Mouse (Mus musculus): ENCODE results near the gene Lgals9.
A peak's percentile ranks its signal among the peaks of the same experiment; 100 is the strongest.

Gene Lgals9

DNA sequence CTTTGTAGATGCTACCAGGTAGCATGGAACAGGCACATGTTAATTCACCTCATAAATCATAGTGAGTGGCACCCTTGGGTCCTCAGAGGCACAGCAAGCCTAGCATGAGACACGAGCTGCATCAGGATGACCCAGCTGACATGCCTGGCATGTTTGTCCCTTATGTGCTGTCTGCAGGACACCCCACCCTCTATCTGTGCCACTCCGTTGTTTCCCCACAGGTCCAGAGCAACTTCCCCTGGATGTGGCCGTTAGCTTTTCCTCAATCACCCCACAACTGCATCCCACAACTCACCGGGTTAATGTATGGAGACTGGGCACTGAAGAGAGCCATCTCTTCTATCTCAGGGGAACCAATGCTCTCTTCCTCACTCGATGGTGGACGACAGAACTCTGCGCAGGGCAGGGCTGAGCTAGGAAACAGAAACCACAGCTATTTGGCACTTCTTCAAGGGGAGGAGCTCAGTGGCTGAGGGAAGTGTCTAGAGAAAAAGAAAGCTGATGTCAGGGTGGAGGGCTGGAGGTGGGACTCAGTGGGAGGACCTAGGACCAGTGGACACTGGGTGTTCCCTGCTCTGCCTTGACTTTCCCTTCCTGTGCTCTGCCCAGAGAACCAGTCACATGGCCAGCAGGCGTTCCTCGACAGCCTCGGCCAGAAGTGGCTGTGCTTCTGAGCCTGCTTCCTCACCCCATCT, at the start of gene Lgals9:
TSS of gene Lgals9 (minus strand) at position 464 of the 695 bp plus-strand sequence.
- ATAC-seq (ENCODE audit: insufficient number of reproducible peaks, low FRiP score, low TSS enrichment) = no peak

- ATAC-seq (ENCODE audit: insufficient number of reproducible peaks, low FRiP score, low TSS enrichment) = no peak
These were observed 48.9 kb upstream of the Lgals9 start for GRCm38 (mm10) chr11:79033636-79034035.

DNA sequence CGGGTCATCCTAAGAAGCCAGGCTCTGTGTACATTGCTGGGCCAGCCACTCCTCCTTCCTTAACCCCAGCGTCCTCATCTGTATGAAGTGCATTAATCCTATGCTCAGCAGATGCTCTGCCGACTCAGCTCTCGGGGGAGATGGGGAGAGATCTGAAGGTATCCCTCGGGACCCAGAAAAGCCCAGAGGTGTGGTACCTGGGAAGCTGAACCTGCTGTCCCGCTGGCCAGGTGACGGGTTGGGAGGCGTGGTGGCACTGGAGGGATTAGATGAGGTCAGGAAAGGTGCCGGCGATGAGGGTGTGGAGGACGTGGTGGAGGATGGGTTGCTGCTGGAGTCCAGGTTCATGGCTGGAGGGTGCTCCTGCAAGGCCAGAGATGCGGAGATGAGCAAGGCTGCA, 48.3 kb upstream of the Lgals9 start:
- ATAC-seq (ENCODE audit: insufficient number of reproducible peaks, low FRiP score, low TSS enrichment) = no peak

DNA sequence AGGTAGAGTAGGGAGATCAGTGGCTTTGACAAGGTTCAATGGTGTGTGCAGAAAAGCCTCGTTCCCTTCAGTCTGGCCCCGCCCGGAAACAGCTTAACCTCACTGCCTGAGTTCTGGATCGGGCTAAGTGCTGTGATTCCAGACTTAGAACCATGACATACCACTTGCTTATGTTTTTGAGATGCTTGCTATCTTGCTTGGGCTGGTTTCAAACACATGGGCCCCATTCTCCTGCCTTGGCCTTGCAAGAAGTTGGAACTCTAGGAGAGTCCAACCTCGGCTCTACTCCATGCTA, 46.7 kb upstream of the Lgals9 start:
- no peak for ATAC-seq (ENCODE audit: insufficient number of reproducible peaks, low FRiP score, low TSS enrichment)

DNA sequence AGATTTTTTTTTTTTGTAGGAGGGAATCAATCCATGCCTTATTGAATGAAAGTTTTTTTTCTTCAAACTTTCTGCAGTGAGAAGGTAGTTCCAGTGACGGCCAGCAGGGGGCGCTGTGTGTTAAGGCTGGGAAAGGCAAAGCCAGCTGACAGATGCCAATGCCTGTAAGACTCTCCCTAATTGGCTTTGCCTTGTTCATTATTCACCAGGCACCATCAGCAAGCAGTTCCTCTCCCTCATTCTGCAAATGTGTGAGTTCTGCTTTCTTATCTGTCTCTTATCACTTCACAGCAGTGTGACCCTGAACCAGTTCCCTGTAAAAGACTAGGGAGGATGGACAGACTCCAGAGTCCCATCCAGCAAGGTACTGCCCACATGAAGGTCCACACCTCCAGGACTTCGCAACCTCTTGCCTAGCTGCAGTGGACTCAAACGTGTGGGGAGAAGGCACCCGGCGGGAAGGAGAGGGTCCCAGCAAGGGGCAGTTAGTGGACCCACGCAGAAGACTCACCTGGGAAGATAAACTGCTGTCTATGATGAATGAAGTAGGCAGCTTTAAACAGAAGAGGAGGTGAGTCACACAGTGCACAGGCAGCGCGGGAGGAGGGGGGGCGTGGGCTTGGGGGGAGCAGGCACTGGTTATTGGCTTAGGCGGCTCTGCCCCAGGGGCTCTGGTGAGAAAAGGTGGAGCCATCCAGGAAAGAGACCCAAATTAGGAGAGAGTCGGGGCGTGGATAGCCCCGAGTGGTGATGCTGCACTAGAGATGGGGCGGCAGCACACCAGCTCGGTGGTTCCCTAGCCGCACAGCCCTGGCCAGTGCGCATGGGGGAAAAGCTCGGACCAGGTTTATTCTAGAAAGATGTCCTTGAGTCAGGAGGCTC, 46.1 kb upstream of the Lgals9 start:
- peak; percentile 43; the same call in 1 of the 2 replicates for ATAC-seq (ENCODE audit: insufficient number of reproducible peaks, low FRiP score, low TSS enrichment)

DNA sequence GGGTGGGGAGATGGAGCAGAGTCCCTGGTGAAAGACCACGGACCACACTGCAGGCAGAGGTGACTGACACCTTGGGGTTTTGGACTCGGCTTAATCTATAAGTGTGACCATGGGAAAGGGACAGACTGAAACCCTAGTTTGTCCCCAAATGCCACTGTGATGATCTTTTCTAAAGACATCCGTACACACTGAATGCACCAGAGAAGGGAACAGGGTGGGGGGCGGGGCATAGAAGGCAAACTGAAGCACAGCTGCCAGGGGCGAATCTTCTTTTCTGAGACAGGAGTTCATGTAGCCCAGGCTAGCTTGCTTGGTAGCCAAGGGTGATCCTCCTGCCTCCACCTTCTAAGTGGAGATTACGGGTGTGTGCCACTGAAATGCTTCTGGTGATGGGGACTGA, 39.0 kb upstream of the Lgals9 start:
- no peak for ATAC-seq (ENCODE audit: insufficient number of reproducible peaks, low FRiP score, low TSS enrichment)

- no peak for ATAC-seq (ENCODE audit: insufficient number of reproducible peaks, low FRiP score, low TSS enrichment)
These were observed 38.6 kb upstream of the Lgals9 start for GRCm38 (mm10) chr11:79023342-79023741.

DNA sequence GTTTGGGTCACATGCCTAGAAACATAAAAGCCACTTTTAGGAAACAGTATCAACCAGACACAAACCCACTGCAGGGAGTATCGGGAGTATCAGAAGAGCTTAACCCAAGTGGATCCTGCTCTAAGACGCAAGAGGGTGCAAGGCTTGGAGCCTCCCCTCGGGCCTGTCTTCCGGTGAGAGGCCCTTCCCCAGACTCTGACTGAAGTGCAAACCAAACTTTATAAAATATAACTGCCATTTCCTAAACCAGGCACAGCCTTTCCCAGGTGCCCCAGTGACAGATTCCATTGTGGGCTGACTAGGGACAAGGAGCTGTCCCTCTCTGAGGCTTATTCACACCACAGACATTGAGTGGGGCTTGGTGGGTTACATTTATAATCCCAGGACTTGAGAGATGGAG, 38.1 kb upstream of the Lgals9 start:
- ATAC-seq (ENCODE audit: insufficient number of reproducible peaks, low FRiP score, low TSS enrichment) = no peak

DNA sequence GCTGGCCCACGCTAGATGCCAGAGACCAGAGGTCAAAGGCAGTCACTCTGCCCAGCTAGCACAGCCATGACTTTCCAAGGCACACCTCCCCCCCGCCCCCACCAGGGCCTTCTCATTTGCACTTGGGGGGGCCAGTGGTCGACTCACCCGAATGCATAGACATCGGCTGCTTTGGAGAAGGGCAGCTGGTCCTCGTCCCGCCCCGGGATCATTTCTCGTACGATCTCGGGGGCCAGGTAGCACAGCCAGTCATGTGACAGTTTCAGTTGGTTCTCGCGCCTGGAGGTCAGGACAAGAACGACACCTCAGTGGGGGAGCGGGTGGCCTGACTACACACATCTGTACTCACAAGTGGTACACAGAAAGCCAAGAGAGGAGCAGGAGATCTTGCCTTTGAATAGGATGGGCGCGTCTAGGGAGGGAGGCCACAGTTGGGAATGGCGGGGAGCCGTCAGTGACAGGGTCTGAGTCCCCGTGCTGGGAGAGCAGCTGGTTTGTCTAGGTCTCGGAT, 35.8 kb upstream of the Lgals9 start:
- no peak for ATAC-seq (ENCODE audit: insufficient number of reproducible peaks, low FRiP score, low TSS enrichment)

GRCm38 (mm10) chr11:79019839-79020534, 35.2 kb upstream of the Lgals9 start:
- no peak for ATAC-seq (ENCODE audit: insufficient number of reproducible peaks, low FRiP score, low TSS enrichment)

- ATAC-seq (ENCODE audit: insufficient number of reproducible peaks, low FRiP score, low TSS enrichment) = 0 out of 2 replicates have a peak, but pooled peaks have one; percentile 8
These were observed 34.4 kb upstream of the Lgals9 start for GRCm38 (mm10) chr11:79018954-79019704.

GRCm38 (mm10) chr11:79017161-79017606, 32.4 kb upstream of the Lgals9 start:
- ATAC-seq (ENCODE audit: insufficient number of reproducible peaks, low FRiP score, low TSS enrichment) = no peak

GRCm38 (mm10) chr11:79016236-79016635, 31.5 kb upstream of the Lgals9 start:
- no peak for ATAC-seq (ENCODE audit: insufficient number of reproducible peaks, low FRiP score, low TSS enrichment)

DNA sequence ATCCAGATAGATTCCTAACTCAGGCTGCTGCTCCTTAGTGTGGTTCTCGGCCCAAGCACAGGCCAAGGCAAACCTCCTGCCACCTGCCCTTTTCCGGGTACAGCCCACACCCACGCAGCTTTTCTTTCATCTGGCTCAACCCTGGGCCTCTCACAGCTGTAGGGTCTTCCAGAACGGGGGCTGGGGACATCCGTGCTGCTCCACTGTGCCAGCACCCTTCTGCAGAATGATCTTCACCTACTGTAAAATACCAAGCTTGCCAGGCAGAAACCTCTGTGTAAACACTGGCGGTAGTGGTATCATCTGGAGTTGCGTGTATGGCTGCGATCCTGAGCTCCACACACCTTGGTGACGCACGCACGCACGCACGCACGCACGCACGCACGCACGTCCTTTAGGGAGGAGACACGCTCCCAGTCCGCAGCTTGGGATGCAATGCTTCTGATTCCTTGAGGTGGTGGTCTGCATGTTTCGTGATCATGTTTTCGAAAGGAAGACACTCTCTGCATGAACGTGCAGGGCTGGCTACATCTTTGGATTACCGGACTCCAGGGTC, 31.0 kb upstream of the Lgals9 start:
- ATAC-seq (ENCODE audit: insufficient number of reproducible peaks, low FRiP score, low TSS enrichment) = no peak

DNA sequence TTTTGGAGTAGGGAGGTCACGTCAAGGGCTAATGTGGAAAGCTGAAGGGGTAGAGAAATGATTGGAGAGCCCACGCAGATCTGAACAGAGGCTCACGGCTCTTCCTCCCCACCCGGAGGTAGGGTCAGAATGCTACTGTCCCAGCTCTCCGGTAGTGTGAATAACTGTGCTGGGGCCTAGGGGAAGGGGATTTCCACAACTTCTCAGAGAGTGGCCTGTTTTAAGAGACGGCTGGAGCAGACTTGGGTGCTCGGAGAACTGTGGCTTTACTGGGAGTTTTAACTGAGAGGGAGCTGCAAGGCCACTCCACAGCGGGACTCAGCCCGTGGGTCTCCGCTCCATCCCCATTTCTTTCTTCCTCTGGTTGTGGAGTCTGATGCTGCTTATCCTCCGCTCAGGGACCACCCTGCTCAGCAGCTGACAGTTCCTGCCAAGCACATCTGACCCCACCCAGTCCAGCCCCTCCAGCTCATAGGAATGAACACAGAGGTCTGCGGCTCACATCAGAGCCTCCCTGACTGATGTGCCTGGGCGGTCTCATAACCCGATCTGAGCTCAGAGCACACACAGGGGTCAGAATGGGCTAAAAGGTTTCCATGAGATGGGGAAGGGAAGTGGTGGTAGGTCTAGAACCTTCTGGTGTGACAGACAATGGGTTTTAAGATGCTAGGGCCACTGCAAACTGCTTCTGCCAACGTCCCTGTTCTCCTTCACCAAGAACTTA, 30.0 kb upstream of the Lgals9 start:
- no peak for ATAC-seq (ENCODE audit: insufficient number of reproducible peaks, low FRiP score, low TSS enrichment)

DNA sequence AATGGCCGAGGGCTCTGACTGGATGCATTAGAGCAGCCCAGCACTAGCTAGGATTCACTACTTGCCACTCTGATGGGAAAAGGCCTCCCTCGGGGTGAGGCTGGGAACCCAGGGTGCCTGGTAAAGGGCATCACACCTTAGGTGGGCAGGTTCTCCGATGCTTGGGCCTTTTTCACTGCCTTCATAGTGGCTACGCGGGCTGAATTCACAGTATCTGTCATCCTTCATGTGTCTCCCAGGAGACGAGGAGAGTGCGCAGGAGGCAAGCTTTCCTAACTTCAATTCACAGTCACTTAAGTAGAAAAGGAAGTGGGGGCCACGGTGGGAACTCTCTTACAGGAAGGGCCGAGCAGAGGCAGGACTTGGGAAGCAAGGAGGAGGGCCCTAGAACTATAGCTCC, 29.1 kb upstream of the Lgals9 start:
- ATAC-seq (ENCODE audit: insufficient number of reproducible peaks, low FRiP score, low TSS enrichment) = no peak

DNA sequence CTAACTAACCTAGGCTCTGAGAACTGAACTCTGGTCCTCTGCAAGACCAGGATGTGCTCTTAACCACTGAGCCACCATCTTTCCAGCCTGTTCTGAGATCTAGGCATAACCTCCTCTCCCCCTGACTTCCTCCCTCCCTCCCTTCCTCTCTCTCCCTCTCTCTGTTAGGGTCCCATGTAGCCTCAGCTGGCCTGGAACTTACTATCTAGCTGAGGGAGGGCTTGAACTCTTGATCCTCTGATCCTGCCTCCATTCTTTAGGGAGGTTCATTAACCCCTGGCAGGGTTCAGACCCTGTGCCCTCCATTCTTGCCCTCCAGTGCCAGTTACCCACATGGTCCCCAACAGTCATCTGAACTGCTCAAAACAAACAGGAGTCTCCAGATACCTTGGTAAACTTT, 28.3 kb upstream of the Lgals9 start:
- no peak for ATAC-seq (ENCODE audit: insufficient number of reproducible peaks, low FRiP score, low TSS enrichment)

GRCm38 (mm10) chr11:79012529-79012928, 27.8 kb upstream of the Lgals9 start:
- no peak for ATAC-seq (ENCODE audit: insufficient number of reproducible peaks, low FRiP score, low TSS enrichment)

DNA sequence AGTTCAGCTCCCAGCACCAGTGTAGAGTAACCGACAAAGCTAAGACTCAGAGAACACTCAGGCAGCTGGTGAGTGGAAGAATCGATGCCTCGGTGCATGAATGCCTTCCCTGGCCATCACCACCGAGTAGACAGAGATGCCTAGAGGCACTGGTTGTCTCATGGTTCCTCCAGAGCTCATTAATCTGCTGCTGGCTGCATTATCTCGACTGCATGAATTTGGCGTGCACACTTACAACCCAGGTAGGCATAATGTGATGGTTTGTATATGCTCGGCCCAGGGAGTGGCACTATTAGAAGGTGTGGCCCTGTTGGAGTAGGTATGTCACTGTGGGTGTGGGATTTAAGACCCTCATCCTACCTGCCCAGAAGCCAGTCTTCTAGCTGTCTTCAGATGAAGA, 24.1 kb upstream of the Lgals9 start:
- ATAC-seq (ENCODE audit: insufficient number of reproducible peaks, low FRiP score, low TSS enrichment) = no peak

All from cerebellum, adult (tissue).